Mouse (Mus musculus): ENCODE data around the gene Otop1. TPM values are rescaled to one million over a fixed set of nuclear protein-coding genes. Genes with fewer than 3 reads are reported as not detected.

Otop1 gene
- 0.45 and 0.60 TPM in 2 replicates for polyA plus RNA-seq (2016; fragmentation: Nextera tagmentation; extraction: Ambion mirVana)

DNA sequence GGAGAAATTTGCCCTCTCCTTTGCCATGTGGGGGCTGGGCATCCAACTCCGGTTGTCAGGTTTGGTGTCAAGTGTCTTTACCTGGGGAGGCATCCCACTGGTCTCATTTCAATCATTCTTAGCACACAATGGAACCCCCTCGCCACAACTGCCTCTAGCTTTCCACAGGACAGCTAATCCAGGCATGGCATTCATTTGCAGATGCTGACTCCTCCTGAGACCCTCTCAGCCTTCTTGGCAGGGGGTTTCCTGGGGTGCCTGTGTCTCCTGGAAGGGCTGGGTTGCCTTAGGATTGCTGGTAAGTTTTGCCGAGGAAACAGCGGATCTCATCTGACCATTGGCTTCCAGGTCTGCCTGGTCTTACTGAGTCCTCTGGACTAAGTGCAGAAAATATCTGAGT, at the start of gene Otop1:
TSS of gene Otop1 (plus strand) at position 202 of the 400 bp plus-strand sequence.
- Histone ChIP-seq H3K4me3 (peak within 1 kb of the TSS; percentile 49), H3K36me3 (replicated peaks) (peaks cover 11% of the 10 kb centered on the region), H3K27ac (replicated peaks) (no peak within 1 kb of the TSS), H3K4me1 (peaks cover 28% of the 10 kb centered on the region), H3K9me3 (no peaks in the 10 kb centered on the region), H3K27me3 (replicated peaks; ENCODE audit: low read depth, poor library complexity, severe bottlenecking) (peaks cover 81% of the 10 kb centered on the region)
- 3% methylated on average over 4 of the region's 4 CpGs for WGBS
- no peak for DNase-seq (ENCODE audit: low spot score)

DNA sequence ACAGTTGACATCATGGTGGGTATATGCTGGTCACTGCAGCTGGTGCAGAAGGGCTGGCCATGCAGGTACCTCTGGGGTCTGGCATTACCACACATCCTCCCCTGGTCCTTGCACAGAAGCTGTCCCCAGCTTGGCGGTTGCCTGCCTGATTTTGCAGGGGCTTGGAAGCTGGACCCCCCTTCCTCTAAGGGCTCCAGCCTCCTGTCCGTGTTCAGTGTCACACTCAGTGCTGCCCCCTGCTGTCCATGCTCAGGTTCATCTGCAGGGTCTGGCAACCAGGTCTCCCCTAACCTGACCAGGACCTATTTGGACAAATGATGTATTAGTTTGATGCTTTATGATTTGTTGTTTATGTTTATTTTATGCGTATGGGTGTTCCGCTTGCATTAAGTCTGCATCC, 40.4 kb upstream of the Otop1 start:
- peaks cover 5% of the 10 kb centered on the region; the same call in 1 of the 2 replicates for H3K9me3 ChIP-seq
- DNase-seq (ENCODE audit: low spot score) = peak; percentile 78
- no peak overlapping the region for H3K4me3 ChIP-seq
- H3K27me3 ChIP-seq (replicated peaks; ENCODE audit: low read depth, poor library complexity, severe bottlenecking) = peaks cover 28% of the 10 kb centered on the region
- H3K4me1 ChIP-seq = peaks cover 6% of the 10 kb centered on the region
- WGBS = 68% methylated on average over 4 of the region's 4 CpGs
- no peak overlapping the region for H3K27ac ChIP-seq (replicated peaks)
- peaks cover 65% of the 10 kb centered on the region for H3K36me3 ChIP-seq (replicated peaks)

DNA sequence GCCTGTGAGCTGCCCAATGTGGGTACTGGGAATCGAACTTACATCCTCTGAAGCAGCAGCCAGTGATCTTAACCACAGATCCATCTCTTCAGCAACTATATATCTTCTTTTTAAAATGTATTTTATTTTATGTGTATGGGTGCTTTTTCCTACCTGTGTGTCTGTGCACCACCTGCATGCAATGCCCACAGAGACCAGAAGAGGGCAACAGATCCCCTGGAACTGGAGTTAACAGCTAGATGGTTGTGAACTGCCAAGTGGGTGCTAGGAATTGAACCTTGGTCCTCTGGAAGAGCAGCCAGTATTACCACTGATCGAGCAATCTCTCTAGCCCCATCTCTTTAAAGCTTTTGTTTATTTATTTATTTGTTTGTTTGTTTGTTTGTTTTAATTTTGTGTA, 39.1 kb upstream of the Otop1 start:
- Histone ChIP-seq H3K4me3 (no peak overlapping the region), H3K27ac (replicated peaks) (no peak overlapping the region), H3K9me3 (peaks cover 5% of the 10 kb centered on the region; the same call in 1 of the 2 replicates), H3K27me3 (replicated peaks; ENCODE audit: low read depth, poor library complexity, severe bottlenecking) (peaks cover 28% of the 10 kb centered on the region), H3K4me1 (peaks cover 18% of the 10 kb centered on the region), H3K36me3 (replicated peaks) (peaks cover 53% of the 10 kb centered on the region)
- DNase-seq (ENCODE audit: low spot score) = no peak
- 95% methylated on average over 2 of the region's 2 CpGs for WGBS

GRCm38 (mm10) chr5:38240727-38241472, 34.9 kb upstream of the Otop1 start:
- DNase-seq (ENCODE audit: low spot score) = peak; percentile 59
- Histone ChIP-seq H3K4me1 (peaks cover 18% of the 10 kb centered on the region), H3K27ac (replicated peaks) (peak overlapping the region; percentile 40), H3K27me3 (replicated peaks; ENCODE audit: low read depth, poor library complexity, severe bottlenecking) (peaks cover 42% of the 10 kb centered on the region), H3K36me3 (replicated peaks) (peaks cover 12% of the 10 kb centered on the region), H3K4me3 (no peak overlapping the region), H3K9me3 (peaks cover 5% of the 10 kb centered on the region; the same call in 1 of the 2 replicates)
- WGBS = 25% methylated on average over 5 of the region's 5 CpGs

DNA sequence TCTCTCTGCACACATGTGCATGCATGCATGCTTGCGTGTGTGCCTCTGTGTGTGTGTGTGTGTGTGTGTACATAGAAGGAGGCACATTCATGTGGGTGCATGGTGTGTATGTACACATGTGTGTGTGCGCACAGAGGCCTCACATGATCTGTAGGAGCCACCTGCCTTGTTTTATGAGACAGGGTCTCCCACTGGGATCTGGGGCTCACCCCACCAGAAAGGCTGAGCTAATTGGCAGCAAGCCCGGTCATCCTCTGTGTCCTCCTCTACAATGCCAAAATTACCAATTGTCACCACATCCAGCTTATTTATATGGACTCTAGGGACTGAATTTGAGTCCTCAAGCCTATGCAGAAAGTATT, 34.3 kb upstream of the Otop1 start:
- Histone ChIP-seq H3K27ac (replicated peaks) (peak overlapping the region; percentile 40), H3K36me3 (replicated peaks) (peaks cover 7% of the 10 kb centered on the region), H3K4me1 (peaks cover 18% of the 10 kb centered on the region), H3K9me3 (peaks cover 5% of the 10 kb centered on the region; the same call in 1 of the 2 replicates), H3K4me3 (no peak overlapping the region), H3K27me3 (replicated peaks; ENCODE audit: low read depth, poor library complexity, severe bottlenecking) (peaks cover 42% of the 10 kb centered on the region)
- 87% methylated on average over 3 of the region's 3 CpGs for WGBS
- DNase-seq (ENCODE audit: low spot score) = no peak

- DNase-seq (ENCODE audit: low spot score) = no peak
- Histone ChIP-seq H3K9me3 (no peaks in the 10 kb centered on the region), H3K4me1 (peaks cover 18% of the 10 kb centered on the region), H3K4me3 (no peak overlapping the region), H3K27me3 (replicated peaks; ENCODE audit: low read depth, poor library complexity, severe bottlenecking) (peaks cover 42% of the 10 kb centered on the region), H3K27ac (replicated peaks) (no peak overlapping the region), H3K36me3 (replicated peaks) (peaks cover 2% of the 10 kb centered on the region)
- 83% methylated on average over 6 of the region's 6 CpGs for WGBS
These were observed 33.8 kb upstream of the Otop1 start for GRCm38 (mm10) chr5:38241966-38242365.

- no peak overlapping the region for H3K4me3 ChIP-seq
- H3K36me3 ChIP-seq (replicated peaks) = no peaks in the 10 kb centered on the region
- peaks cover 27% of the 10 kb centered on the region for H3K4me1 ChIP-seq
- DNase-seq (ENCODE audit: low spot score) = no peak
- H3K27ac ChIP-seq (replicated peaks) = no peak overlapping the region
- 44% methylated on average over 4 of the region's 4 CpGs for WGBS
- no peaks in the 10 kb centered on the region for H3K27me3 ChIP-seq (replicated peaks; ENCODE audit: low read depth, poor library complexity, severe bottlenecking)
- no peaks in the 10 kb centered on the region for H3K9me3 ChIP-seq
These were observed 20.6 kb upstream of the Otop1 start for GRCm38 (mm10) chr5:38255195-38255594.

DNA sequence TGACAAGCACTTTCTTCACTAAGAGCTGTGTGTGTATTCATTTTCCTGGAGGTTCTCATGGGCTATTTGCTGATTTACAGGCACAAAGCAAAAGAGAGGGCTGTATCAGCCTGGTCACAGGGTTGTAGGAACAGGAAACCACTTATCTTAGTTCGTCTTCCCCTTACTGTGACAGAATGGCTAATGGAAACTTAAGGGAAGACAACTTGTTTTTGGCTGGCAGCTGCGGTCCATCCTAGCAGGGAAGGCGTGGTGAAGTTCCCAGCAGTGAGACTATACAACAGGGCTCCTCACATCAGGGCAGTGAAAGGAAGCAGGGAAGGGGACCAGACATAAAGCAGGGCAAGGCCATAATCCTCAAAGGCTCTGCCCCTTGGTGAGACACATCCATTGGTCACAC, 20.1 kb upstream of the Otop1 start:
- no peak overlapping the region for H3K27ac ChIP-seq (replicated peaks)
- H3K36me3 ChIP-seq (replicated peaks) = no peaks in the 10 kb centered on the region
- peaks cover 27% of the 10 kb centered on the region for H3K4me1 ChIP-seq
- no peak overlapping the region for H3K4me3 ChIP-seq
- no peaks in the 10 kb centered on the region for H3K27me3 ChIP-seq (replicated peaks; ENCODE audit: low read depth, poor library complexity, severe bottlenecking)
- WGBS = 85% methylated on average over 3 of the region's 3 CpGs
- no peak for DNase-seq (ENCODE audit: low spot score)
- no peaks in the 10 kb centered on the region for H3K9me3 ChIP-seq

- H3K27me3 ChIP-seq (replicated peaks; ENCODE audit: low read depth, poor library complexity, severe bottlenecking) = no peaks in the 10 kb centered on the region
- 86% methylated on average over 1 of the region's 1 CpGs for WGBS
- H3K36me3 ChIP-seq (replicated peaks) = no peaks in the 10 kb centered on the region
- no peaks in the 10 kb centered on the region for H3K9me3 ChIP-seq
- H3K27ac ChIP-seq (replicated peaks) = 0 out of 2 replicates have a peak overlapping the region, but pooled peaks have one; percentile 30
- no peak for DNase-seq (ENCODE audit: low spot score)
- H3K4me3 ChIP-seq = no peak overlapping the region
- peaks cover 36% of the 10 kb centered on the region for H3K4me1 ChIP-seq
These were observed 19.2 kb upstream of the Otop1 start for GRCm38 (mm10) chr5:38256551-38256950.

GRCm38 (mm10) chr5:38258034-38258772, 17.6 kb upstream of the Otop1 start:
- H3K9me3 ChIP-seq = no peaks in the 10 kb centered on the region
- DNase-seq (ENCODE audit: low spot score) = peak; percentile 43
- WGBS = 49% methylated on average over 8 of the region's 8 CpGs
- peaks cover 14% of the 10 kb centered on the region for H3K36me3 ChIP-seq (replicated peaks)
- H3K27ac ChIP-seq (replicated peaks) = peak overlapping the region; percentile 57; the same call in 1 of the 2 replicates
- H3K4me3 ChIP-seq = no peak overlapping the region
- H3K4me1 ChIP-seq = peaks cover 36% of the 10 kb centered on the region
- H3K27me3 ChIP-seq (replicated peaks; ENCODE audit: low read depth, poor library complexity, severe bottlenecking) = no peaks in the 10 kb centered on the region

- H3K36me3 ChIP-seq (replicated peaks) = peaks cover 19% of the 10 kb centered on the region
- peak overlapping the region; percentile 57; the same call in 1 of the 2 replicates for H3K27ac ChIP-seq (replicated peaks)
- no peaks in the 10 kb centered on the region for H3K27me3 ChIP-seq (replicated peaks; ENCODE audit: low read depth, poor library complexity, severe bottlenecking)
- 86% methylated on average over 5 of the region's 5 CpGs for WGBS
- no peaks in the 10 kb centered on the region for H3K9me3 ChIP-seq
- H3K4me3 ChIP-seq = no peak overlapping the region
- H3K4me1 ChIP-seq = peaks cover 36% of the 10 kb centered on the region
- DNase-seq (ENCODE audit: low spot score) = no peak
These were observed 17.0 kb upstream of the Otop1 start for GRCm38 (mm10) chr5:38258773-38259146.

- no peak for DNase-seq (ENCODE audit: low spot score)
- peaks cover 28% of the 10 kb centered on the region for H3K36me3 ChIP-seq (replicated peaks)
- 43% methylated on average over 9 of the region's 9 CpGs for WGBS
- peak overlapping the region; percentile 86 for H3K4me3 ChIP-seq
- peaks cover 36% of the 10 kb centered on the region for H3K4me1 ChIP-seq
- H3K27me3 ChIP-seq (replicated peaks; ENCODE audit: low read depth, poor library complexity, severe bottlenecking) = no peaks in the 10 kb centered on the region
- no peaks in the 10 kb centered on the region for H3K9me3 ChIP-seq
- H3K27ac ChIP-seq (replicated peaks) = peak overlapping the region; percentile 90
These were observed 16.2 kb upstream of the Otop1 start for GRCm38 (mm10) chr5:38259455-38260106.
